Mouse (Mus musculus) hindbrain, embryonic 15.5 days (tissue): Measurements from ENCODE around the gene Mical3. TPM values are rescaled to one million over a fixed set of nuclear protein-coding genes. Genes with fewer than 3 reads are reported as not detected.

Experiments
- ATAC-seq: fragments of 200-750 bp; cut with Nextera tagmentation; 2 replicates; pipeline ENCODE4 v1.8.0; 2017; ENCODE audit warnings: low read depth, moderate number of reproducible peaks, moderate TSS enrichment; ENCODE audit not compliant: low FRiP score
- H3K27ac ChIP-seq: fragments of 300-500 bp; sonication (generic); replicated peaks from 2 replicates; pipeline ENCODE4 v1.5.1; 2015; ENCODE audit warnings: mild to moderate bottlenecking, inconsistent platforms
- H3K27me3 ChIP-seq: fragments of 300-500 bp; sonication (generic); 2 replicates; pipeline ENCODE4 v1.6.1; 2015; ENCODE audit warnings: control low read depth, inconsistent platforms
- H3K36me3 ChIP-seq: fragments of 300-500 bp; sonication (generic); 2 replicates; pipeline ENCODE4 v1.6.1; 2015; ENCODE audit warnings: control low read depth, inconsistent platforms
- H3K4me1 ChIP-seq: fragments of 300-500 bp; sonication (generic); replicated peaks from 2 replicates; pipeline ENCODE4 v1.6.1; 2015; ENCODE audit warnings: control low read depth, inconsistent platforms
- H3K4me2 ChIP-seq: fragments of 300-500 bp; sonication (generic); 2 replicates; pipeline ENCODE4 v1.6.1; 2015; ENCODE audit warnings: moderate library complexity, mild to moderate bottlenecking, inconsistent platforms
- H3K4me3 ChIP-seq: fragments of 300-500 bp; sonication (generic); 2 replicates; pipeline ENCODE4 v1.5.1; 2015; ENCODE audit warnings: mild to moderate bottlenecking, inconsistent platforms
- H3K9ac ChIP-seq: fragments of 300-500 bp; sonication (generic); 2 replicates; pipeline ENCODE4 v1.6.1; 2015; ENCODE audit warnings: inconsistent platforms
- H3K9me3 ChIP-seq: fragments of 300-500 bp; sonication (generic); 2 replicates; pipeline ENCODE4 v1.6.1; 2016; ENCODE audit warnings: control low read depth, inconsistent platforms
- WGBS: fragments of 180-500 bp; shearing (Covaris S2); methylation state at CpG from one replicate; pipeline ENCODE4 v1.1.7; 2015; 5-methylcytosine and 5-hydroxymethylcytosine counted together
- polyA plus RNA-seq: library from polyadenylated mRNA; unstranded; fragments of >200 nt; fragmentation: Nextera tagmentation; extraction: Ambion mirVana; gene quantifications from 2 replicates; pipeline ENCODE4 v1.2.1, GENCODE M21; 2015

The Mical3 gene
- polyA plus RNA-seq, 1 experiment from 2014 or later, result 34.4 TPM

DNA sequence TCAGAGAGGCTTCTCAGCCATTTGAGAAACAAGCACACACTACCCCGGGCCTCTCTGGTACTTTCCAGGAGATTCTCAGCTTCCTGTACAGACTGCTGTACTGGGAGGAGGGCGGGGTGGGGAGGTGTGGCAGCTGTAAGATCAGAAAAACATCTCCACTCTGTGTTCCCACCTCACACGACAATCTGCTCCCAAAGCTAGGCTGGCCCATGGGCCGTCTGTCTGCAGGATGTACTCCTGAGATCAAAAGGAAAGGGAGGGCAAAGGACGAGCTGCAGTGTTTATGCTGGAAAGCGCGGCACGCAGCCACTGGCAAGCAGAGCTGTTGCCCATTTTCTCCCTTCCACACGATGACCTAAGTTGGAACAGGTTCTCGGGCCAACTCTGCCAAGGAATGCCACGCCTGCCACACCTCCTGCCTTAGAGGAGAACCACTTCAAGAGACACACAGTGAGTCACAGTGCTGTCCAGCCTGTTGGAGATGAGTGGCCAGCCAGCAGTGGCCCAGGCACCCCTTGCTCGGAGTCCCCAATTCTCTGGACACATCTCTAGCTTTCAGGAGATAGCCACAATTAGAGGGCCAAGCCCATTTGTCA, 113.3 kb downstream of the Mical3 start:
- H3K4me1 ChIP-seq, result no peaks in the 10 kb centered on the region
- no peak overlapping the region for H3K4me3 ChIP-seq
- 82% methylated on average over 12 of the region's 12 CpGs for WGBS
- no peaks in the 10 kb centered on the region for H3K9me3 ChIP-seq
- H3K36me3 ChIP-seq, result peaks cover 42% of the 10 kb centered on the region
- no peak overlapping the region for H3K27ac ChIP-seq
- ATAC-seq, result no peak
- no peak overlapping the region for H3K9ac ChIP-seq
- no peaks in the 10 kb centered on the region for H3K27me3 ChIP-seq
- H3K4me2 ChIP-seq, result no peak overlapping the region

DNA sequence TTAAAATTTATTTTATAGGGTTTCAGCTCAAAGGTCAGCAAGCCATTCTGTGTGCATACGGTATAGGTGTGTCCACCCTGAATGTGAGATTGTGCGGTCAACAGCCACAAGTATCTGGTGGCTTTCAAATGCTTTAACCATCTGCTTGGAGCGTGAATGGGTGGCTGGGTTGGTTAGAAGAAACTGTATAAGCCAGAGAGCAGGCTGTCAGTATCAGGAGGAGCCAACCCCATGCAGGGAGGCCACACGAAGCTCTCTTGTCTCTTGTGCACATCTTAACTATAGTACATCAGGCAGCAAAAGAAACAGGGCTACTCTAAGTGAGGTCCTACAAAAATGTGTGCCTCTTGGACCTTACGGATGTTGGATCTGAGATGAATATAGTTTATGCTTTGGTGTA, 114.7 kb downstream of the Mical3 start:
- no peak for ATAC-seq
- no peak overlapping the region for H3K27ac ChIP-seq
- H3K9ac ChIP-seq, result no peak overlapping the region
- H3K36me3 ChIP-seq, result peaks cover 34% of the 10 kb centered on the region
- no peaks in the 10 kb centered on the region for H3K27me3 ChIP-seq
- no peak overlapping the region for H3K4me2 ChIP-seq
- no peaks in the 10 kb centered on the region for H3K9me3 ChIP-seq
- H3K4me3 ChIP-seq, result no peak overlapping the region
- H3K4me1 ChIP-seq, result no peaks in the 10 kb centered on the region
- 89% methylated on average over 5 of the region's 5 CpGs for WGBS

DNA sequence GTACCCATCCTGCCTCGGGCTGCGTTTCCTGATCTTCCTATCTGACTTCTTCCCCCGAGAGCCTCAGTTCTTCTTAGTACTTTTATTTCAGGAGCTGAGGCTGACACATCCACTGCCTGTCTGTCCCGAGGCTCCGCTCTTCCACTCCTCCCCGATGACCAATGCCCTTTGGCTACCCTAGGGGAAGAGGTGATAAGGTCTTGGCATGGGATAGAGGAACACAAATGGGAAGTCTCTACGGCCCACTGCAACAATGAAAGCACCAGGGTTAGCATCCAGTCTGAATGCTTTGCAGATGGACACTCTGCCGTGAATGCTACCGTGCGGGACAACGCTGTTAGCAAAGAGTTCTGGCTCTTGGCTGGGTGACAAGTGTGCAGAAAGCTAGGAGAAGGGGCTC, 116.5 kb downstream of the Mical3 start:
- Histone ChIP-seq H3K9me3 (no peaks in the 10 kb centered on the region), H3K27me3 (no peaks in the 10 kb centered on the region), H3K27ac (no peak overlapping the region), H3K36me3 (peaks cover 22% of the 10 kb centered on the region), H3K4me2 (no peak overlapping the region), H3K4me3 (no peak overlapping the region), H3K4me1 (no peaks in the 10 kb centered on the region), H3K9ac (no peak overlapping the region)
- WGBS, result 71% methylated on average over 11 of the region's 11 CpGs
- no peak for ATAC-seq

DNA sequence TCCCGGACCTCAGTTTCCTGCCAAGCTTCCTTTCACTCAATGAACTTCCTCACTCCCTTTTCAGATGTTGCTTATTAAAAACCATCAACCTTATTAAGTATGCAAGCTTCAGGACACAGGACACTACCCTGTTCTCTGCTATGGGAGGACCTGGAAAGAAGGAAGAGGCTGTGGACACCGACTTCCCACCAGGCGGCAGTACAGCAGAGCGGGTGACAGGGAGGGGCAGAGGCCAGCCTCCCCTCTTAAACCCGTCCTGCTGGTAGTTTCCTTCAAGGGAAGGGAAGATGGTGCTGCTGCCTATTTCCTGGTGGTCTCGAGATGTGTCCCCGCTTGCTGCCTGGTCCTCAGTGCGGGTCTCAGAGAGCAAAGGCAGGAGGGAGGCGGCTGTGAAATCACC, 117.0 kb downstream of the Mical3 start:
- Histone ChIP-seq H3K4me1 (no peaks in the 10 kb centered on the region), H3K4me2 (no peak overlapping the region), H3K9me3 (no peaks in the 10 kb centered on the region), H3K27me3 (no peaks in the 10 kb centered on the region), H3K9ac (no peak overlapping the region), H3K4me3 (no peak overlapping the region), H3K27ac (no peak overlapping the region), H3K36me3 (peaks cover 22% of the 10 kb centered on the region)
- no peak for ATAC-seq
- WGBS, result 61% methylated on average over 9 of the region's 9 CpGs

DNA sequence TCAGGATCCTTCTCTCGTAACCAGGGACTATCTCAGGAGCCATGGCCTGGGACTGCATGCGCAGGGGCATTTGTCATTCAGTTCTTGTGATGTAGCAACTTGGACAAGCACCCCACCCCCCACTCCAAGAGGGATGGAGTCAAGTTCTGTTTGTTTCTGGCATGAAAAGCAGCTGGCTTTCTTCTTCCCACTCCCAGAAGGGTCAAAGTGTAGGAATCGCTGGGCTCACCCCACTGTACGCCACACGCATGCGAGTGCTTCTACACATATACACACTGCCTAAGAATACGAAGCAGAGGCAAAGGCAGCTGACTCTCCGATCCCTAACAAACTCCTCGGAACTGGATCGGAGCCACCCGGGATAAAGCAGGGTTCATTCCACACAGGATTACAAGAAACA, 119.1 kb downstream of the Mical3 start:
- no peaks in the 10 kb centered on the region for H3K9me3 ChIP-seq
- peaks cover 25% of the 10 kb centered on the region for H3K36me3 ChIP-seq
- no peak for ATAC-seq
- no peak overlapping the region for H3K27ac ChIP-seq
- H3K4me1 ChIP-seq, result no peaks in the 10 kb centered on the region
- H3K4me3 ChIP-seq, result no peak overlapping the region
- WGBS, result 88% methylated on average over 11 of the region's 11 CpGs
- H3K4me2 ChIP-seq, result no peak overlapping the region
- H3K27me3 ChIP-seq, result no peaks in the 10 kb centered on the region
- H3K9ac ChIP-seq, result no peak overlapping the region

DNA sequence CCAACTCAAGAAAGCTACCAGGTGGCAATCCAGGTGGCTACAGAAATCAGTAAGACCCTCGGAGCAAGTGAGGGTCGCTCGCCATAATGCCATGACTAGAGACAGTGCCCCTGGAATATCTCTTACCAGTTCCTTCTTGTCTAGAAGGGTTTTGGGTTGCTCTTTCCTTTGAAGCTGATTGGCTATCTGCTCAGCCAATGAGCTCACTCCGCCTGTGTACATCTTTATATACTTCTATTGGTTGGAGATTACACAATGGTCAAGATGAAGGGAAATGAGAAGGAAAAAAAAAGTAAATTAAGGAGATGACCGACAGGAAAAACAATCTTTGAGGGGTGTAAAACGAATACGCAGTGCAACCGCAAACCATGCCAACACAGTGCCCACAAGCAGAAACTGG, 121.1 kb downstream of the Mical3 start:
- ATAC-seq, result no peak
- Histone ChIP-seq H3K9me3 (no peaks in the 10 kb centered on the region), H3K27me3 (no peaks in the 10 kb centered on the region), H3K9ac (no peak overlapping the region), H3K4me1 (no peaks in the 10 kb centered on the region), H3K36me3 (peaks cover 33% of the 10 kb centered on the region), H3K4me3 (no peak overlapping the region), H3K4me2 (no peak overlapping the region), H3K27ac (no peak overlapping the region)
- WGBS, result 96% methylated on average over 8 of the region's 8 CpGs

DNA sequence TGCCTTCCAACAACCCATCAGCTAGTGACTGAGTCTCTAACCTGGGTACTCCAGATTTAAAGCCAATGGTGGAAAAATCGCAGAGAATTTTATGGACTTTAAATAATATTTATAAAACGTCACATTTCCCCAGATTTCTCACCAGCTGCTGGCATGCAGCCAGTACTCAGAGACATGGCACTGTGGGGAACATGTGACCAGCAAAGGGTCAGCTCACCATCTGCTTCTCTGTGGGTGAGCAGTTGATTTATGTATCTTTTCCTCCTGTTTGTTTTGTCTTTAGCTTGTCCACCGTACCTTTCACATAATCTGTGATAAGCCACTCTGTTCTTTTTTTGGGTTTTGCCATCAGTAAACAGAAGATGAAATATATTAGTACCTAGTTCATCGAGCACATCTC, 125.8 kb downstream of the Mical3 start:
- Histone ChIP-seq H3K4me3 (no peak overlapping the region), H3K9me3 (no peaks in the 10 kb centered on the region), H3K36me3 (peaks cover 43% of the 10 kb centered on the region), H3K27me3 (no peaks in the 10 kb centered on the region), H3K4me1 (no peaks in the 10 kb centered on the region), H3K4me2 (no peak overlapping the region), H3K27ac (no peak overlapping the region), H3K9ac (no peak overlapping the region)
- no peak for ATAC-seq
- WGBS, result 47% methylated on average over 4 of the region's 4 CpGs

DNA sequence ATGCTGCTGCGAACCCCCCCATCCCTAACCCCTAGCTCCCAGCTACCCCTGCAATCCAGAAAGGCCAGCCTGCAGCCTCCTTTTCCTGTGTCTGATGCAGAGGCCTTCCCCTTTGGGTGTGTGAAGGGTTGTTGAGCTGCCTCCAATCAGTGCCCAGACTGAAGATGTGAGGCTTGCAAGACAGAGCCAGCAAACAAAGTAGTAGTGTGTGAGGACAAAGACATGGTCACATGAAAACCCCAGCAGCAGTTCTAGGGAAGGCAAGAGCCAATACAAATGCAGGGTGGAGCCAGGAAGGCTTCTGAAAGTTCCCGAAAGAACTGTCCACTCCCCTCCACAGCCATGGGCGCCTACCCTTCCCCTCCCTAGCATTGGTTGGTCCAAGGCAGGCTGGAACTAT, 127.8 kb downstream of the Mical3 start:
- H3K27ac ChIP-seq, result no peak overlapping the region
- no peak overlapping the region for H3K4me2 ChIP-seq
- no peaks in the 10 kb centered on the region for H3K27me3 ChIP-seq
- H3K4me3 ChIP-seq, result no peak overlapping the region
- H3K4me1 ChIP-seq, result no peaks in the 10 kb centered on the region
- WGBS, result 78% methylated on average over 3 of the region's 3 CpGs
- ATAC-seq, result no peak; the same call in 1 of the 2 replicates
- H3K36me3 ChIP-seq, result peaks cover 36% of the 10 kb centered on the region
- no peaks in the 10 kb centered on the region for H3K9me3 ChIP-seq
- no peak overlapping the region for H3K9ac ChIP-seq

DNA sequence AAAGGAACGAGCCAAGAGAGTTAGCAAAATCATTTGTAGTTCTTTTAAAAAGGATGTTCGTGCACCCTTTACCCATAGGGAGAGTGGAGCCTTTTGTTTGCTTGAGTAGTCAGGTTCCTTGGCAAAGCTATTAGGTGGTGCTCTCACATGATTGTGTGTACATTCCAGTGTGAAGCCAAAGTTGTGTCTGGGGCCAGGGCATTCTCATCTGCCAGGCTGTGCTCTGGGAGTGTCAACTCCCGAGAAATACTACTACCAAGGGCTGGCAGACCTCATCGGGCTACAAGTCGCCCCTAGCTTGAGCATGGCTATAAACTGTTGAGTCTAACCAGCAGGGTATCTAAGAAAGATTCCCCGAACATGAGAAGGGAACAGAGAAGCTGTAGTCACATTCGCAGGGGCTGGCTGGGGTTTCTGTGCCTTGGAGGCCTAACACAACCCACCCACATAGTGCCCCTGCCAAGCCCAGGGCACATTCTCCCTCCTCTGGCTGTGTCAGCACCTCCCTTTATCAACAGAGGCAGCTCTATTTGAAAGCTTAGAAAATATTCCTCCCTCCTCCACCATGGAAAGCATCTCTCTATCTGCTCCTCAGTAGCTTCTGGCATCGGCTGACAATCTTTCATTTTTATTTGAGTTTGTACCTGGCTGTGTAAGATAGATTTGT, 130.8 kb downstream of the Mical3 start:
- no peak for ATAC-seq
- Histone ChIP-seq H3K27ac (no peak overlapping the region), H3K4me1 (no peaks in the 10 kb centered on the region), H3K36me3 (peaks cover 28% of the 10 kb centered on the region), H3K4me2 (no peak overlapping the region), H3K4me3 (no peak overlapping the region), H3K9ac (no peak overlapping the region), H3K27me3 (no peaks in the 10 kb centered on the region), H3K9me3 (no peaks in the 10 kb centered on the region)
- 89% methylated on average over 8 of the region's 8 CpGs for WGBS

DNA sequence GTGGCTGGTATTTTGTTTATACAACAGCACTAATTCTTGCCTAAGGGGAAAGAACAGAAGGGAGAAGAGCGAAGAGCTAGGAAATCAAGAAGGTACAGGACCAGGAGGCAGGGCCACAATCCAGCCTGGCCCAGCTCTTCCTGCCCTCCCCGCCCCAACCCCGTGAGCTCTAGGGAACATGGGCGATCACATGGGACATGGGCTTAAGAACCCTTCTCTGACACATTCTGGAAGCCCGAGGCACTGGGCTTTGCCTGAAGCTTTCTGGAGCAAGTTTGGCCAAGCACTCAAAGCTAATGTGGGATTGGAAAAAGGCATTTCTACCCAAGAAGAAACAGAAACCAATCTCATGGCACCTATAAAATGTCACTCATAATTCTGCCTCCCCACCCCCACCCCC, 131.7 kb downstream of the Mical3 start:
- Histone ChIP-seq H3K4me3 (no peak overlapping the region), H3K9me3 (no peaks in the 10 kb centered on the region), H3K27me3 (no peaks in the 10 kb centered on the region), H3K4me2 (no peak overlapping the region), H3K4me1 (no peaks in the 10 kb centered on the region), H3K27ac (no peak overlapping the region), H3K9ac (no peak overlapping the region), H3K36me3 (peaks cover 26% of the 10 kb centered on the region)
- ATAC-seq, result no peak
- WGBS, result 90% methylated on average over 5 of the region's 5 CpGs

DNA sequence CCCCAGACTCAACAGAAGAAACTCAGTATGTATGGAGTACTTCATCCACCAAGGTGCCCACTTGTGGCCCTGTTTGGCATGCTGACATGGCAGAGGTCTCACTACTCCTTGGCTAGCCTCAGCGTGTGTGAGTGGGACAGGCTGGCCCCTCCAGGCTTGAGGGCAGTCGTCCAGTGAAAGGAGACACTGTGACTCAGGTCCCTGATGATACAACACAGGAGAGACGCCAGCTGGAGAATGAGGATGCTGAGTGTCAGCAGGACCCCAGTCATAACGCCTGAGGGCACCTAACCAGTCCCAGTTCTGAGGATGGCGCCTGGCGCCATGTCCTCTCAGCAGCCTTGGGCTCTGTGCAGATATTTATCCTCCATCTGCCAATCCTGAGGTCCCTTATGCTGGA, 134.2 kb downstream of the Mical3 start:
- 73% methylated on average over 6 of the region's 6 CpGs for WGBS
- ATAC-seq, result 0 out of 2 replicates have a peak, but pooled peaks have one; percentile 29
- Histone ChIP-seq H3K4me2 (no peak overlapping the region), H3K27me3 (no peaks in the 10 kb centered on the region), H3K4me1 (no peaks in the 10 kb centered on the region), H3K4me3 (no peak overlapping the region), H3K9ac (no peak overlapping the region), H3K9me3 (no peaks in the 10 kb centered on the region), H3K27ac (no peak overlapping the region), H3K36me3 (peaks cover 20% of the 10 kb centered on the region)

DNA sequence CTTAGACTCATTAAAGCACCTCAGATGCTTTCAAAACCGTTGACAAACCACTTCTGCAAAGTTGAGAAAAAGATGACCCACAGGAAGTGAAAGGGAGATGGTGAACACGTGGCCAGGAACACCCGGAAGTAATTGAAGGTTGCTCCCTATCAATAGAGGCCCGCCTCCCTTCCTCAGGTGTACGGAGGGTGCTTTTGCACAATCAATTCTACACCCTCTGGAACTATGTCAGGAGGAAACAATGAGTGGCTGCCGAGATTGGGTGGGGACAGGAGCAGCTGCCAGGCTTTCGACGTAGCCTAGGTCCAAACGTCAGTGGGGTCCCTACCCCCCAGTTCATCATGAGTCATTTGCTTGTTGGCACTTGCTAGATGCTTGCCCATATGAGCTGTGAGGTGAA, 135.3 kb downstream of the Mical3 start:
- H3K9me3 ChIP-seq, result no peaks in the 10 kb centered on the region
- H3K4me1 ChIP-seq, result no peaks in the 10 kb centered on the region
- H3K4me3 ChIP-seq, result no peak overlapping the region
- no peak overlapping the region for H3K9ac ChIP-seq
- 91% methylated on average over 9 of the region's 9 CpGs for WGBS
- ATAC-seq, result no peak
- no peak overlapping the region for H3K27ac ChIP-seq
- no peak overlapping the region for H3K4me2 ChIP-seq
- H3K36me3 ChIP-seq, result peaks cover 9% of the 10 kb centered on the region
- H3K27me3 ChIP-seq, result no peaks in the 10 kb centered on the region

DNA sequence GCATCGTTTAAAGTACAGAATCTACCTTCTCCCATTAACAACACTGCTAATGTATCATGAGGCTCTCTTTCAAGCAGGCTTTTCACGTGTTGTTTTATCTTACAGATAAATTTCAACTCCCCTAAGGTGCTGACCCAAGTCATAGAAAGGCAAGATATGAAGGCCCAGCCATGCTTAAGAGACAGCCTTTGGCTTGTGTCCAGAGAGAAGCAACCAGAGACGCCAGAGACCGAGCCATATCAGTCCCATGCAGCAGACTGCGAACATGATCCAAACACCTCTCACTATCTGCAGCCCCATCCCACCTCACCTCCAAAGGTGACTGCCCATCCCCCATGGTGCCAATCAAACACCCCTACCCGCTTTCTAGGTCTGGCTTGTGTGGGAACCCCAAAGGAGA, 138.9 kb downstream of the Mical3 start:
- 89% methylated on average over 6 of the region's 6 CpGs for WGBS
- Histone ChIP-seq H3K36me3 (peaks cover 7% of the 10 kb centered on the region; the same call in 1 of the 2 replicates), H3K27ac (no peak overlapping the region), H3K4me2 (no peak overlapping the region), H3K27me3 (no peaks in the 10 kb centered on the region), H3K9ac (no peak overlapping the region), H3K4me3 (no peak overlapping the region), H3K4me1 (peaks cover 5% of the 10 kb centered on the region; the same call in 1 of the 2 replicates), H3K9me3 (no peaks in the 10 kb centered on the region)
- ATAC-seq, result no peak
